Mouse (Mus musculus): Measurements from ENCODE around the gene Csrp1.

- TF ChIP-seq CTCF (IDR thresholded peaks at IDR 0.05; ENCODE audit: borderline replicate concordance, control insufficient read depth, extremely low read depth, insufficient read depth, low read length, poor library complexity) = no peak
- no peak for TF ChIP-seq POLR2A (IDR thresholded peaks at IDR 0.05; ENCODE audit: control insufficient read depth, extremely low read depth, insufficient read depth, low read length, poor library complexity)
Measured at GRCm38 (mm10) chr1:135760216-135760615, 40.4 kb downstream of the Csrp1 start.

Measured in thymus, adult 2 months (tissue).